16 mouse cellular contexts compared by ENCODE assay signal in genomic region chr12:93429218-93429617, GRCm38 (mm10).
"Had no signal": no experiment of that assay in that cellular context is flagged by ENCODE, and none has a peak within 500 bp of the region (broad histone marks: within the 10 kb centered on the region; RNA-seq: fewer than 3 reads in every experiment).

No protein-coding gene starts in this region.

- ATAC-seq: lung, postnatal 0 days; midbrain, embryonic 15.5 days had no signal

- H3K9ac ChIP-seq: kidney, embryonic 15.5 days; limb, embryonic 13.5 days; liver, embryonic 15.5 days; midbrain, embryonic 15.5 days; neural tube, embryonic 12.5 days had no signal

- DNase-seq: kidney, adult 2 months; kidney, postnatal 25 days; layer of hippocampus, adult 9-11 months; layer of hippocampus, postnatal 36 days; lung, adult 2 months; lung, postnatal 36 days; right cerebral cortex, postnatal 4 days; spleen, adult 18-20 months; thymus, adult 2 months; thymus, postnatal 25 days had no signal

- H3K27ac ChIP-seq: kidney, embryonic 15.5 days; limb, embryonic 13.5 days; liver, embryonic 15.5 days; midbrain, embryonic 15.5 days; neural tube, embryonic 12.5 days had no signal

- H3K4me3 ChIP-seq: kidney, embryonic 15.5 days; limb, embryonic 13.5 days; liver, embryonic 15.5 days; midbrain, embryonic 15.5 days; neural tube, embryonic 12.5 days had no signal

- H3K4me2 ChIP-seq: kidney, embryonic 15.5 days; limb, embryonic 13.5 days; liver, embryonic 15.5 days; midbrain, embryonic 15.5 days; neural tube, embryonic 12.5 days had no signal

- H3K27me3 ChIP-seq: kidney, embryonic 15.5 days; limb, embryonic 13.5 days; liver, embryonic 15.5 days; midbrain, embryonic 15.5 days; neural tube, embryonic 12.5 days had no signal

- H3K36me3 ChIP-seq: kidney, embryonic 15.5 days; limb, embryonic 13.5 days; liver, embryonic 15.5 days; midbrain, embryonic 15.5 days; neural tube, embryonic 12.5 days had no signal

- H3K4me1 ChIP-seq: kidney, embryonic 15.5 days; limb, embryonic 13.5 days; liver, embryonic 15.5 days; midbrain, embryonic 15.5 days; neural tube, embryonic 12.5 days had no signal

- H3K9me3 ChIP-seq: kidney, embryonic 15.5 days; limb, embryonic 13.5 days; liver, embryonic 15.5 days; midbrain, embryonic 15.5 days; neural tube, embryonic 12.5 days had no signal
